Mouse (Mus musculus): ENCODE data around the gene Sgms1.

Gene Sgms1

GRCm38 (mm10) chr19:32288895-32289294 is 100.6 kb downstream of the Sgms1 start:
- no peak for DNase-seq

DNA sequence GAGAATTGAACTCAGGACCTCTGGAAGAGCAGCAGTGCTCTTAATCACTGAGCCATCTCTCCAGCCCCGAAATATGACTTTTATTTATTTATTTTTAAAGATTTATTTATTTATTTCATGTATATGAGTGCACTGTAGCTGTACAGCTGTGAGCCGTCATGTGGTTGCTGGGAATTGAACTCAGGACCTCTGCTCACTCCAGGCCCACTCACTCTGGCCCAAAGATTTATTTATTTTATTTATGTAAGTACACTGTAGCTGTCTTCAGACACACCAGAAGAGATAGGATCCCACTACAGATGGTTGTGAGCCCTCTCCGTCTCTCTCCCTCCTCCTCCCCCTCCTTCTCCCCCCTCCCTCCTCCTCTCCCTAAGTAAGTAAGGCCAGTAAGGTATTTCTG is 101.7 kb downstream of the Sgms1 start:
- no peak for DNase-seq

GRCm38 (mm10) chr19:32285455-32285831 is 104.1 kb downstream of the Sgms1 start:
- DNase-seq: no peak

GRCm38 (mm10) chr19:32284681-32285454 is 104.6 kb downstream of the Sgms1 start:
- DNase-seq: no peak

GRCm38 (mm10) chr19:32281917-32282316 is 107.6 kb downstream of the Sgms1 start:
- peak; percentile 52 for DNase-seq

DNA sequence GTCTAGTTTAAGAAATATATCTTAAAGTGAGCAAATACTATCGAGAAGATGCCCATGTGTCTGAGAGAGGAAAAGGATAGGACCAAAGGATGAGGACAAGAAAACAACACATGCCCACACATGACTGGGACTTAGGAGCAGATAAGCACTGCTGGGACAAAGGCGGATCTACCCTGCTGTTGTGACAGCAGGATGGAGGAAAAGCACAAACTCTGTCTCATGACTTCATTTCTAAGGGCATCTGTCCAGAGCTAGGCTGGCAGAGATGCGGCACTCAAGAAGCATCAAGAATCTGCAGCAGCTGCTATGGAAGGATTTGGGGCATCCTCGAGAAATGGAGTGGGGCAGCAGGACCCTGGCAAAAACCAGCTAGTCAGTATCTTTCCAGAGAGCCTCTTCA is 109.1 kb downstream of the Sgms1 start:
- no peak for DNase-seq

- DNase-seq: no peak
Observed at GRCm38 (mm10) chr19:32279400-32279799, 110.1 kb downstream of the Sgms1 start.

GRCm38 (mm10) chr19:32277869-32278268 is 111.6 kb downstream of the Sgms1 start:
- no peak for DNase-seq

GRCm38 (mm10) chr19:32277287-32277686 is 112.2 kb downstream of the Sgms1 start:
- DNase-seq: no peak

DNA sequence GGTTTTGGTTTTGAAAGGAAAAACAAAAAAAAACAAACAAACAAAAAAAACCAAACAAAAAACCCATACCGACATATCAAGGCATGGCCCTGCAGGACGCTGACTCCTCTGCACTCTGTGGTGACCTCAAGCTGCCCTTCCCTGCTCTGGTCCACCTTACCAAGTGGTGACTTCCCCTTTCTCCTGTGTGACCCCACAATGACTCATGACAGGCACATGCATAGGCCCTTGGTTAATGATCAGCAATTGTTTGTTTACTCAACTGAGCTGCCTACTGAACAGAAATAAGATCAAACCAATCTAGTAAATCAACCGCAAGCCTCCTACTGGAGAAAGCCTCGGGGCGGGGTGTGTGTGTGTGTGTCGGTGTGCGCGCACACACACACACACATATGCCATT is 112.7 kb downstream of the Sgms1 start:
- DNase-seq: peak; percentile 61

DNA sequence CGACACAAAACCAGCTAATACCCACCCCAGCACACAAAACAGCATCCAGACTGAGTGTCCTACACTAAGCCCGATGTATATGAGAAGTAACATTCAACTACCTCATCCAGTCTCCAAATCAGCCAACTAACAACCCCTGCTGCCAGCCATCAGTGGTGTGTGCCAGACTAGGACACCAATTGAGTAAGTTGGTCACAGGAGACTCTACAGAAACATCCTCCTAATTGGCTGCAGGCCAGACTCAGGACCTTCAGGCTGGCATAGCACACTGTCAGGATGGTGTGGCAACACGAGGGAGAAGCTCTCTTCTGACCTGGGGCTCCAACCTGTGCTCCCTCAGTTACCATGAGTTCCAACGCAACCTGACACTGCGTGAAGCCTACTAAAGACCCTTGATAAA is 113.3 kb downstream of the Sgms1 start:
- DNase-seq: peak; percentile 49

- no peak for DNase-seq
Observed at GRCm38 (mm10) chr19:32275068-32275925, 114.2 kb downstream of the Sgms1 start.

DNA sequence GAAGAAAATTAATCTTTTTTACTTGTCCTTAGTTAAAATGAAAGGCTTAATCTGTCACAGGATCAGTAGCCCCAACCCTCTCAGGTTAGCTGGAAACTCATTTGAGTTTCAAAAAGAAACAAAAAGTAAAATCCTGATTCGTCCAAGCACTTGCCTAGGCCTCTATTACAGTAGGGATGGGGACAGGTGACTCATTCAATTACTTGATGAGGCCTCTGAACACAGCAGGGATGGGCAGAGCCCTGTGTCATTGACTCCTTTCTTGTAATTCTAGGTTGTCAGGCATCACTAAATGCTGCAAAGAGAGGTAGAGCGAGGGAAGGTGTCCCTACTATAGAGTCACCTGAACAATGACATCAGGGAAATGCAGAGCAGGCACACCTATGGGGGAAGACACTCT is 115.4 kb downstream of the Sgms1 start:
- DNase-seq: no peak

- no peak for DNase-seq
Observed at GRCm38 (mm10) chr19:32273714-32274113, 115.8 kb downstream of the Sgms1 start.

DNA sequence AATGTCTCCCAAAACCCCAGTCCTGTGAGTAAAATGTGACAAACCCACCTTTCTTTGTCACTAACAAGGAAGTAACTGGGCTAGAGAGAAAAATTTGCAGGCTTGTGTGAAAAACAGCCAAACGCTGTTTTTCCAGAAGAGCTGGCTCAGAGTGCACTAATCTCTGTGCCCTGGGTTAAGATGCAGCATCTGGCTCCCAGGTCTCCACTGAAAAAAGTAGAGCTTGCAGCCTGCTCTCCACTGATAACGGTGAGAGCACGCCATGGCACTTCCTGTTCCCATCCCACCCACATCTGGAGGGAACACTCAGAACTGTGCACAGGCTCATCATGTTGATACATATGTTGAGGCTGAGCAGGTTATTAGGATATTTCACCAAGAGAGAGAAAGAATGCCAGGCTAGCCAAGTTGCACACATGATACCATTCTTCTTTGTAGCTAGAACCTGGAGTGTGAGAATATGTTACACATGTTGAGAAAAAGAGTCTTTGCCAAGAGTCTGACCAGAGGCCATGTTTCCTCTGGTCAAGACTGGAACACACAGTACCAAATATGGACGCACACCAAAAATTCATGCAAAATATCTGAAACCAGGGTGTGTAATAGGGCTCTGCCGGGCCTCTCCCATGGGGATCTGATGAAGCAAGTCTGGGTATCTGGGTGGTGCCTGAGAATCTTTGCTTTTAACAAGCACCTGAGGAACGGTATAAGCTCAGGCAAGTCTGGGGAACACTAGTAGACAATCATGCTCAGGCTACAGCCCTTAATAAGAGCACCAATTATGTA is 116.8 kb downstream of the Sgms1 start:
- DNase-seq: no peak

DNA sequence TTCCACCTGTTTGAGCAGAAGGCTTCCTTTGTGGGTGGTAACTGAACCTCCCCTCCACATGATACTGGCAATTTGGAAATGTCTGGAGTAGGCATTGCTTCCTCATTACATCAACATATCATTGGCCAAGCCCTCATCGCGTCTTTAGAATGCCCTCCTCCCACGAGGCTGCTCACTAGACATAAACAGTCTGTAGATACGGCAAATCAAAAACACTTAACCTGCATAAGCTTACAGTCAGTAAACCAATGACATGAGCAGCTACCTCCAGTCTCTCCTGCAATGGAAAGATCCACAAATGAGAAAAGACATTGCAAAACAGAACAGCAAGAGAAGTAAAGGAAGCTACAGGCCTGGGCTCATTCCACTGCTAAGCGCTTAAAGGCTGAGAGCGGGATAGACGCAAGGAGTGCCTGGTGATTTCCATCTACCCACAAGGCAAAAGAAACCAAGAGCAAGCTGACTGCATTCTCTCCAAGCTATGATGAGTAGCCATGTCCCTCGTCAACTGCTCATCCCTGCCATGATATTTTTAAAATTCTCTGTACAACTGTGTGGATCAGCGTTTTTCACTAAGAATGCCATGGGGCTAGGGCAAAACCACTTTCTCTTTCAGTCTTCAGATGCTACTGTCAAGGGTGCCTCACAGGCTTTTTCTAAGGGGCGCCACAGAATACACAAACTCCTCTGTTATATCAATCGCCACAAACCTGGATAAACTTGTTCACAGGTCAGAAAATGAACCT is 117.9 kb downstream of the Sgms1 start:
- no peak for DNase-seq

GRCm38 (mm10) chr19:32269844-32270176 is 119.7 kb downstream of the Sgms1 start:
- no peak for DNase-seq

- no peak for DNase-seq
Observed at GRCm38 (mm10) chr19:32269141-32269843, 120.2 kb downstream of the Sgms1 start.

DNA sequence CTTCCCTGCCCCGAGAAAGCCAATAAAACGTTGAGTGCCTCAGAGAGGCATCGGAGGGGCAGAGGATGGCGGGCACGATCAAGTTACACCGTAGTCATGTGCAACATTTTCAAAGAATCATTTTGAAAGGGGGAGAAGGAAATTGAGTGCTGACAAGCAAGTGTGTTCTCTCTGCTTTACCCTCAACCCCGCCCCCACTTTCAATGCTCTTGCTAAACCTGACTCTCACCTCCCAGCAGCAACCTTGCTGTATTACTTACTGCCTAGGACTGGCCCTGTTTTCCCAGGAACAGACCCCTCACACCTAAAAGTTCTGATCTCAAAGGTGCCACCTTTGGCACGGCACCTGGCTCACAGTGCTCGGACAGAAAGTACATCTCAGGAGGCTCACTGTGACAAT is 121.0 kb downstream of the Sgms1 start:
- no peak for DNase-seq

DNA sequence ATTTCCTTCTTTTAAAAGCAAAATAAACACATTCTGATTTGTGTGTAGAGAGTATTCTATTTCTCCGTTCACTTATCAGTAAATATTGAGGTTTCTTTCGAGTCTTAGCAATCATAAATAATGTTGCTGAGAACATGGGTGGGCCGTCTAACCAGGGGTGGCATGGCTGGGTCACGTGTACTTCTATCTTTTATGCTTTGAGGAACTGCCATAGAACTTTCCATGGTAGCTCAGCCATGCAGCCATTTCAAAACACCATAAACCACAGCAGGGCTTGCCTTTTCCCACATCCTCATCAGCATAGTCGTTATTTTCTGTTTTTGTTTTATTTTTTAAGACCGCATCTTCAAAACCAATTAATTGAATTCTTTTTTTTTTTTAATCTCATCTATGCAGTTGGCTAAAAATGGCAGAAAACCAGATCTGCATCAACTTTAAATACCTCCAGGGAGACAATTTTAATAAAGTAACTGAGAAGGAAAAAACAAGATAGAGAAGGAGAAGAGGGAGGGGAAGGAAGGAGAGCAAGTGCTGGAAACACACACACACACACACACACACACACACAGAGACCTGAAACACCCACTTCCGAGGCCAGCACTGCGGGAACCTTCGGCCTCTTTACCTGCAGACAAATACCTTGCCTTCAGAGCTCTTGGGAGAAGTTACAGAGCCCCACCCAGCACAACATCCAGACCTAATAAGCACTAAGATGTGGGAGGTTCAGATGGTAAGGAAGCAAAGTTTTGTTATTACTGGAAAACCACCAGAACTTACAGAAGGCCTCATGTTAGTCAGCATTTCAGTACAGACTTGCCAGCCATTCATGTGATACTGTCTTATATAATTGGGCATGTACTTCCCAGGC is 122.9 kb downstream of the Sgms1 start:
- no peak for DNase-seq

- DNase-seq: no peak
Observed at GRCm38 (mm10) chr19:32263753-32264152, 125.8 kb downstream of the Sgms1 start.

All from kidney, postnatal 14 days (tissue).